Mouse (Mus musculus): ENCODE data around the gene Cwc15.
A peak's percentile ranks its signal among the peaks of the same experiment; 100 is the strongest.
"Not testable (repeated sequence)": the region's sequence is repeated elsewhere in the genome, so short reads cannot be mapped to it uniquely, and the experiment has no call there.

Gene Cwc15

DNA sequence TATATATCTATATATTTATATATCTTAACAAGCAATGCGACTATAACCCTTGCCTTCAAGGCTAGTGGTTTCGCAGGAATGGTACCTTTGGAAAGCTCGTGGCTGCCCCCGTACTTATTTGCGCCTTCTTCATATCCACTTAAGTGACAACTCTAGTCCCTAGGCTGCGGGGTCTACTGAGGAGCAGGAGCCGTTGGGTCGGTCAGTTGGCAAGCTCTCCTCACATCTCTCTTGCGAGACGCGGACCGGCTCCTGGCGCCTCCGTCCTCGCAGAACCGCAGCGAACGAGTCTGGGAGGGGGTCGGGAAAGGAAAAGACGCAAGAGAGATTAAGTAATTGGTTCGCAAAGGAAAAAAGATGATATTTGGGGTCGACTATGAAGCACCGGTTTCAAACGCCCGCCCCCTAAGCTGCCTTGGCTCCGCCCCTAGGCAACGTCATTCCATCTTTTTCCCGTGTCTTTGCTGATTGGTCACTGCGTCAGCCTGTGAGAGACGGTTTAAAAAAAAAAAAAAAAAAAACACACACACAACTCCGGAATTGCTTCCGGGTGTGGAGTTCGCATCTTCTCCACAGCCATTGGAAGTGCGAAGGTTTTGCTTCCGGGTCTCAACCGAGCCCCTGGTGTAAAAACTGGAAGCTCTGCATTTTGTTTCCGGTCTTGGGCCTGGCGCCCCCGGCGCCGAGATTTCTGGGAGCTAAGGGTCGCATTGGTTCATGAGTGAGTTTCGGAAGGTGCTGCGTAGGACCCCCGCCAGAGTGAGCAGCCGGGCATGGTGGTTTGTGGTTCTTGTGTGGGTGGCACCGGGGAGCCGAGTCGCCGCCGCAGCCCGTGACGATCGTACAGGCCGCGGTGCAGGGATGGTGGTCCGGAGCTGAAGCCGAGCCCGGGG is at the start of gene Cwc15, which contains the start of gene Kdm4d:
Gene Cwc15, plus strand, starts transcription at position 595 of the 893 bp plus-strand sequence.
Gene Kdm4d, minus strand, starts transcription at position 460 of the 893 bp plus-strand sequence.
- peak; percentile 99 for DNase-seq

DNA sequence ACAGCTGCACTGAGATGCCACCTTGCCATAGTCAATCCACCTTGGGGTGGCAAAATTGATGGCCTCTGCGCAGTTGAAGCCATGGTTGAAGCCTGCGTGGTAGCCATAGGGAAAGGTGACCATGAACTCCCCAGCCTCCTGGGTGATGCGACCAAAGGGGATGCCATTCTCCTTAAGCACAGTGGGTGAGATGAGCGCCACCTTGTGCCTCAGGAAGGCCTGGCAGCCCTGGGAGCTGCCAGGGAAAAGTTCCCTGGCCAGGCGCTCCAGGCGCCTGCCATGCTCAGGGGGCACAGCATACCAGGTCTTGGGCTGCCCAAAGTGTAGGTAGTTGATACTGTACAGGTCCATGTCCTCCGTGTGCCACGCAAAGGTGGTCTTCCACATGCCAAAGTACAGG is 49.3 kb upstream of the Cwc15 start:
- not testable (repeated sequence) for DNase-seq

DNA sequence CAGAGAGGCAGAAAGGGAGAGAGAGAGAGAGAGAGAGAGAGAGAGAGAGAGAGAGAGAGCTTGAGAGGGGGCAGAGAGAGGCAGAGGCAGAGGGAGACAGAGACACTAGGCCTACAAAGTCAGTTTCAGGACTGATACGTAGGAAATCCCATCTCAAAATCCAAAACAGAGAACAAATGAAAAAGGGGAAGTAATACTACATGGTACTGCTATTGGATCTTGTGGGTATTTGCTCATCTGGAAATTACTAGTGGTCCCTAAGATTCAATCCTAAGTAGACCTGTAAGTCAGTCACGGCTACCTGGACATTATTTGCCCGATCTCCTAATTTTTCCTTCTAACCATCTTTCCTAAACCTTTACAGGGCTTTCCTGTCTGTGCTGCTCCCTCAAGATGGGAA is 44.1 kb upstream of the Cwc15 start:
- DNase-seq: no peak

DNA sequence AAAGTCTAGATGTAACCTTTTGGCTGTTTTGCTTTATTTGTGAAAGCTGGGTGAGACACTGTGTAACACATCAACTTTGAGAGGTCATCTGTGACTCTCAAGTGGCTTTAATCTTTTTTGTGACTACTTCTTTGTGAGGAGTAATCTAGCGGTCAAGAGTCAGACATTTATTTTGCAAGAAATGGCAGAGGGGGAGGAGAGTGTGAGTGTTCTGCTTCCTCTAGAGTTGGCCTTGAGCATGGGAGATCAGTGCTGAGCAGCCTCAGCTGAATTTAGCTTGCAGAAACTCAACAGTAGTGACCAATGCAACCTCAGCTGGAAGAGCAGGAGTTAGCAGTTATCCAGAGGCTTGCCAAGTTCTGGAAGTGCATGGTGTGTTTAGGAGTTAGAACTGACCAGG is 37.9 kb upstream of the Cwc15 start:
- DNase-seq: not testable (repeated sequence)

DNA sequence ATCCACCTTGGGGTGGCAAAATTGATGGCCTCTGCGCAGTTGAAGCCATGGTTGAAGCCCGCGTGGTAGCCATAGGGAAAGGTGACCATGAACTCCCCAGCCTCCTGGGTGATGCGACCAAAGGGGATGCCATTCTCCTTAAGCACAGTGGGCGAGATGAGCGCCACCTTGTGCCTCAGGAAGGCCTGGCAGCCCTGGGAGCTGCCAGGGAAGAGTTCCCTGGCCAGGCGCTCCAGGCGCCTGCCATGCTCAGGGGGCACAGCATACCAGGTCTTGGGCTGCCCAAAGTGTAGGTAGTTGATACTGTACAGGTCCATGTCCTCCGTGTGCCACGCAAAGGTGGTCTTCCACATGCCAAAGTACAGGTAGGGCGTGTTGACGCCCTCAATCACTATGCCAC is 36.7 kb upstream of the Cwc15 start:
- DNase-seq: not testable (repeated sequence)

DNA sequence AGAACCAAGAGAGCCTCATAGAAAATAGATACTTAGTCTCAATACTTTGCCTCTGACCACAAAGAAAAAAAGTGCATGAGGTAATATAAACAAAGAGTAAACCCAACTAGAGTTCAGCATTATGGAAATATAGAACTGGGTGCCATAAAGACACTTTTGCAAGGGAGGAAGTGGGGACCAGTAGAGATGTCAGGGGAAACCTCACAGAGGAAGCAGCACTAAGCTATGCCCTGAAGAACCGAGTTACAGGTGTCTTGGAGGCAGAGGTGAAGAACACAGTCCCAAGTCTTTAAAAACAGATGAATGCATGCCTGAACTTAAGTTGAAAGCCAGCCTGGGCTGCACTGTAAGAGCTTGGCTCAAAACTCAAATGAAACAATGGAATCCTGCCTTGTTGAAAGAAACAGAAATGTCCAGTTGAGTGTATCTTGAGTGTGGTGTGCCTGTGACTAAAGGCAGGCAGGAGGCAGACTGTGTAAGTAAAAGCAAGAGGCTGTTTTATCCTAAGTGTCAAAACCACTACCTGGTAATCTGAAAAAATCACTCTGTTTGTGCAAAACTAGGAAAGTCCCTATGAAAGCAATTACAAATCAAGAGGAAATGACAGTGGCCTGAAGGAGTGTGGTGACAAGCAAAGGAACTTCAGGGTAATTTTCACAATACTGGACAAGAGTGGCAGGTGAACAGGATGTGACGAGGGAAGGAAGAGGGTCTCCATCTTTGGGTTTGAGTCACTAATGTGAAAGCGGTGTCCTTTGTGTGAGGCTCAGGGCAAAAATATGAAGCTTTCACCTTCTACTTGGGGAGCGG is 1.3 kb upstream of the Cwc15 start:
- no peak for DNase-seq

DNA sequence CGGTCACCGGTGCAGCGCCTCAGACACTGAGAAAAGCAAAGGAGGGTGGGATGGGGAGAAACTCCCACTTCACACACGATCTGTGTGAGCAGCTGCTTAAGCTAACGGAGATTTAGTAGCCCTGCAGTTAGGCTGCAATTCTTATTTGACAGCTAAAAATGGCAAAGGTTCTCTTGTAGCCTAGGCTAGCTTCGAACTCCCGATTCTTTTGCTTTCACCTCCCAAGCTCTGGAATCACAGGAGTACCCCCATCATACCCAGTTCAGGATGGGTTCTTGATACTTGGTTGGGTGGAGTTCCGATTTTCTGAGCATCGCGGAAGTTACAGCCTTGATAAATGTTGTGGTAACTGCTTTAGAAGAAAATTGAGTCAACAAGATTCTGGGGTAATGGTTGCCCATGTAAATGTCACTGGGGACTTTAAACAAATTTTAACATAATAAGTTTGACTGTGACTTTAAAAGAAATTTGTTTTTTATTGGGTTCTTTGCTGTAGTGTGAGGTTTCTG is 553 bp downstream of the Cwc15 start:
- DNase-seq: no peak

DNA sequence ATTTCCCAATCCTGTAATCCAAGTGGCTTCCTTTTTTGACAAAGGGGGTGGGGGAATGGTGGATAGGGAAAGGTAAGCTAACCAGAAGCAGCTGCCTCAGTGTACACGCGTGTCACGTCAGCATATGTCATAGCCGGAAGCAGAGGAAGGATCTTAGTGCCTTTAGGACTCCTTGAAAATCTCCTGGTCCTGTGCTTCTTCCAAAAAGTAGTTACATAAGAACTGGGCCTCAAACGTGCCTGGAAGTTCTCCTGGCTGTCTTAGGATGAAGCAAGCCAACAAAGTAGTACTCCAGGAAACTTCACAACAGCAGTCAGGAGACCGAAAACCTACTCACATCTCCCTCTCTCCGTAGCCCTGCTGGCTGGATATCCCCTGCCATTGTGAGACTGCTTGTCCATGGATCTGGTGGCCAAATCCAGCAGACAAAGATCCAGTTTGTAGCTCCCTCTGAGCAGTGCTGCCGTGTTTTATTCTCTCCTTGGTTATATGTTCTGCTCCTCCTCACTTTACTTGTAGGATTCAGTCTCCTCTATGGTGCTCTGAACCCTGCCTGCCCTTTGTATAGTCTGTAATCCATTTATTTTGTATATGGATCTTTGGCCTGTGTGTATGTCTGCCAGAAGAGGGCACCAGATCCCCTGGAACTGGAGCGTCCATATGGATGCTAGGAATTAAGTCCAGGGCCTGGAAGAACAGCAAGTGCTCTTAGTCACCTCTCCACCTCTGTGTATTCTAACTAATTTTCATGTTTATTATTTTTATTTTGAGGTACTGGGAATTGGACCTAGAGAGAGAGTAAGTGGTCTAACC is 12.4 kb downstream of the Cwc15 start:
- DNase-seq: peak; percentile 72

DNA sequence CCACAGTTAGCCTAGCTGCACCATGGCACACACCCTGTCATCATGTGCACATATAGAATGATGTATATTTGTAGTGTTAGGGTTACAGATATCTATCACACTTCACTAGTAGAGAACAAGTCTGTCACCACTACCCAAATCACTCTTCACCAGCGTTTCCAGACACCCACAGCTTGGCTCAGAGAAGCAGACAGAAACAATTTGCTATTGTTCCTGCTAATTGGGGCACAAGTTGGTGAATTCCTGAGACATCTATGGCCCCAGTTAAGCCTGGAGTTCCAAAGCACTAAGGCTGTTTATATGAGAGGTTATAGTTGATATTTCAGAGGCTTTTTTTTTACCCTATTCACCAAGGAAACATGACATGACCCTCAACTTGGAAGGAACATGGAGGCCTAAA is 16.9 kb downstream of the Cwc15 start:
- no peak for DNase-seq

DNA sequence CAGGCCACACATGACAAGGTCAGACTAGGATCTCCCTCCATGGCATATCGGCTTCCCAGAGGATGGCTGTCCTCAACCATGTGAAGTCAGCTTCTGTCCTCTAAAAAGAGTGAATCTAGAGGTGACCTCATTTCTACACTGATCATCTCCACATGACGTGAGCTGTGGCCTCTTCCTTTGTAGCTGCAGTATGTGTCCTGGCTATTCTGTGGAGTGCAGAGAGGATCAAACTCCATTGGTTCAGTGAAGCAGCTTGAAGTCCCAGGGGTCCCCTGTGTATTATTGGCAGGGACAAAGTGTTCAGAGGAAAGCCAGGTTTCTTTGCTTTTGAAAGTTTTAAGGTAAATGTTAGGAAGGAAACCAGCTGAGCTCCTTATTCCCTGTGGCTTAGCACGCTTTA is 17.7 kb downstream of the Cwc15 start:
- no peak for DNase-seq

DNA sequence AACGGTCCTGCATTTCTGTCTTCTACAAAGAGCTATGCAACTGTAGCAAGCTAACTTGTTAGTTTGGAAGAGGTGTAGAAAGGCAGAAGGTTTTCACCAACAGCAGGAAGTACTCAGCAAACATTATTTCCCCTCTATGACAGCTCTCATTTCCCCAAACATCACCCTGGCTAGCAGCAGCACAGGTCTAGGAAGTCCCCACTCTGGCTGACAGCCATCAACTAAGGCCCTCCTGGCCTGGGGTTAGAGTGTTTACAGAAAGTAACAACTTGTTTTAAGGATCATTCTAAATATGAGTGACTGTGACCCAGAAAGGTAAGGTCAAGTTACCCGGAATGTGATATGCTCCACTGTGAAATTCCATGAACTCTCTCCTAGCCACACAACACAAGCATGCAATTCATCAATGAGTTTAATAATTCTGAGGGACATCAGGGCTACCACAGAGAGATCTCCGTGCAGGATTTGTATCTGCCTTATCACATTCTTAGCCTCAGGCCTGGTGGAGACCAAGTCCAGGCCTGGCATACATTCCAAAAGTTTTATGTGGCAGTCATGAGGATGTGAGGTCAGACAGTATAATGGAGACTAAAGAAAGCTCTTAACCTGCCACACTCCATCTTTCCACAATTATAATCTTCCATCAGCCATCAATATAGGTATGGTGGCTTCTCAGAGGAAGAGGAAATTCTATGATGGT is 20.7 kb downstream of the Cwc15 start:
- DNase-seq: no peak

DNA sequence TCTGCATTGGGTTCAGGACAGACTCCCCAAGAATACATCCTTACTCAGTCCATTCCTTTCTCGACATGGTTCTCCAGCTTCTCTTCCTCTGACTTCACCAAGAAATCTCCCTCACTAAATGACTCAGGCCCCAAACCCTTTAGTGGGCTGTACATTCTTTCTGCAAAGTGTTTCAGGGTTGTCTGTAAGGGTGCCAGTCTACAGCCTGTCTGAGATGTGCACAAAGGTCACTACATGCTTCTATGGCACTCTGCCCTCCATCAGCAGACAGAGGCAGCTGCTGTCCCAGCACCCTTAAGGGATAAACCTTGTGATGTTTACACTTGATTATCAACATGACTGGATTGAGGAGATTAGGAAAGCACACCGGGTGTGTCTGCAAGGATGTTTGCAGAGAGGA is 21.3 kb downstream of the Cwc15 start:
- DNase-seq: no peak

DNA sequence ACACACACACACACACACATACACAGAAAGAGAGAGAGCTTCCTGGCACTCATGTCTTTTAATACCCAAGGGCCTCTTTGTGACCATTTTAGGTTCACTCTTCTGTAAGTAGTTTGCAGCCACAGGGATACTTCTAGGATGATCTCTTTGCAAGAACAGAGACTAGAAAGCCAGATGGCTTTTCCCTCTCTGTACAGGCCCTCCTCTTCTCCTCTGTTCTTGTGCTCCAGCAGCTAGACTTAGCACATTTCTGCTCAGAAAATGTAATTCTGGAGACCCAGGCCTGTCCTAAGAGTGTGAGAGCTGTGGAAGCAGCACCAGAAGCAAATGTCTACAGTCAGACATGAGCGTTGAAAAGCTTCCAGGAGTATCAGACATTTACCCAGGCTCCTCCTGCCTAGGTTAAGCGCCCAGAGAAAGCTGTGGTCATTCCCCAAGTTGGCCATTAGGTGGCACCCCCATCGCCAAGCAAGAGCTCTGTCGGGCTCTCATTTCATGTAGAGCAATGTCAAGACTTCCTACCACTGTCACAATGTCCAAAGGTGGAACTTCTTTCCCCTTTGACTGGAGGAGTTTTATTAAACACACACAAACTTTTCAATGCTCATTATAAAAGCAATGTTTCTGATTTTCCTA is 23.1 kb downstream of the Cwc15 start:
- DNase-seq: peak; percentile 82

DNA sequence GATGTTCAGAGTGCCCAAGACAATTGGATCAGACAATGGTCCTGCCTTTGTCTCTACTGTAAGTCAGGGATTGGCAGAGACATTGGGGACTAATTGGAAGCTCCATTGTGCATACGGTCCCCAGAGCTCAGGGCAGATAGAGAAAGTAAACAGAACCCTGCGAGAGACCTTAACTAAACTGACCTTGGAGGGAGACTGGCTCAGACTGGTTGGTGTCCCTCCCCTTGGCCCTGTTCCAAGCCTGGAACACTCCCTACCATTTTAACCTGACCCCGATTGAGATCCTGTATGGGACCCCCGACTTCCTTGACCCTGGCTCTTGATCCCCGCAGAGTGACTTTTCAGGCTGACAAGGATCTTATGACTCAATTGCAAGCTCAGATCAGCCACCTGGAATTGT is 29.6 kb downstream of the Cwc15 start:
- no peak for DNase-seq

DNA sequence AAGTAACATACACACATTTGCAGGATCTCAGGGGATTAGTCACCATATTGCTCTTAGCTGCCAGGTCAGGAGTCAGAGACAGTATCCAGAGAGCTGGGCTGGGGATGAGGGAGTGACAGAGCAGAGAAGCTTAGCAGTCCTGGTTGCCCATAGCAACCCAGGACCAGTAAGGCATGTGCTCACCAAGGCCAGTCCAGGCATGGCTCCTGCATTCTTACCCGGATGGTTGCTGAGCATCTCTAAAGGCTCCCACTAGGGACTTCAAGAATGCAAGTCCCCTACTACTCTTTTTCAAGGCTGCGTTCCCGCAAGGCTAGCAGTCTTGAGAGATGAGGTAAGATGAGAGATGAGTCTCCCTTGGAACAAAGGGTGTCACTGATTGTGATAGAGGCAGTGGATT is 31.9 kb downstream of the Cwc15 start:
- DNase-seq: peak; percentile 44

DNA sequence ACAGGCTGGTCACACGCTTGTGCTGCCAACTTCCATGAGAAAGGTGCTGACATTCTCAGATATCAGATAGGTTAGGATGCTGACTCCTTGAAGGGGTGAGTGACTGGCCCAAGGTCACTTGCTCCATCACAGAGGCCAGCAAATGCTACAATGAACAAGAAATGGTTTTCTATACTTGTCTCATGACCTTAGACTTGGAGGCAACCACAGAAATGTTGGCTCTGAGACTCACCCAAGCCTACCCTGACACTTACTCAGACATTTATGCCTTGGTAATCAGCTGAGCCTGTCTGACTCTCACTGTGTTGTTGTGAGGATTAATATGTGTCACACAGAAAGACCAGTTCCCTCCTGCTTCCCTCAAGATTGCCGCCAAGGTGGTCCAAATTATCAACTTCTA is 33.2 kb downstream of the Cwc15 start:
- no peak for DNase-seq

DNA sequence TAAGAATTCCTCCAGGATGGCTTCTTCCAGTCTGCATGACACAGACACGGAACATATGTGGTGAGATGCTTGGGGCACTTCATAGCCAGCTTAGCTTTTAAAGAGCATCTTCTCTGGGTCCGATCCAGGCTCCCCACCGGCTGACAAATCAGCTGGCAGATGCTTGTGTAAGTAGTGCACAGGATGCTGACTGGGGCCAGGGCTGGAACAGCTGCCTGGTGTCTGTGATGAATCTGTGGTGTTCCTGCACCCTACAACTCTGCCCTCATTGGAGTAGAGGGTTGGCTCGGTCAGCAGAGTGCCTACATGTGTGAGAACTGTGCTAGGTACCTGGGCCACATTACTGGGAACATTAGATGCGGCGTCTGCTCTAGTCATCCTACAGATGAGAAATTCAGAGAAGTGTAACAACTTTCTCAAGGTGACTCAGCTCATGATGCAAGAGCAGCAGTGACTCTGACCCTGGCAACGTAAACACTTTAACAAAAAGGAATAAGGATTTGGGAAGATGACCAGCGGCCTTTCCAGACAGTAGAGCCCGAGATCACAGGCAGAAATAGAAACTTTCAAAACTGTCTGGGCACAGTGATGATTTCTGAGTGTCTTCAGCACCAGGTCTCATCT is 34.5 kb downstream of the Cwc15 start:
- DNase-seq: no peak

DNA sequence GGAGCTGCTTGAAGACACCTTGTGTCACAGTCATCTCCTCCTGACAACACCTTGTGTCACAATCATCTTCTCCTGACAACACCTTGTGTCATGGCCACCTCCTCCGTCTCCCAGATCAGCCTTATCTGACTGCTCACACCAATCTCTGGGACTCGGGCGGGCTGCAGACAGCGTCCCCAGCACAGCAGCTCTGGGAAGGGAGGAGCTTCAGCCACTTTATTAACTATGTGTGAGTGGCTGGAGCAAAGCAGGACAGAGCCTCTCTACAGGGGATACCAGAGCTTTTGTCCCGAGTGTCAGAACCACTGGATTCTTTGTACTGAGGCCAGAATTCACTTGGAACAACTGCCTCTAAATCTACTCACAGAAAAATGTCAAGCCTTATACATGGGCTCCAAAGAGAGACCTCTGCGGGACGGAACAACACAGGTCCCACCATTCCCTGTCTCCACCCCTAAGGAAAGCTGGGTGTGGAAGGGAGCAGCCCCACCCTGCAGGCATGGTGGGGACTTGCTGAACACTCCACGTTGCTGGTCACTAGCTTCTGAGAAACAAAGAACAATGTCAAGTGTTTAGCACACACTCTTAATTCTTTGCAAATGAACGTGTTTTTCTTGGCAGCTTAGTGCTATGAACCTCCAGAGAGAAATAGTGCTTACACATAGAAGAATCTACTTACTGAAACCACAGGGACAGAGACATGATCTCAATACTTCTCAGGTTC is 43.8 kb downstream of the Cwc15 start:
- no peak for DNase-seq

DNA sequence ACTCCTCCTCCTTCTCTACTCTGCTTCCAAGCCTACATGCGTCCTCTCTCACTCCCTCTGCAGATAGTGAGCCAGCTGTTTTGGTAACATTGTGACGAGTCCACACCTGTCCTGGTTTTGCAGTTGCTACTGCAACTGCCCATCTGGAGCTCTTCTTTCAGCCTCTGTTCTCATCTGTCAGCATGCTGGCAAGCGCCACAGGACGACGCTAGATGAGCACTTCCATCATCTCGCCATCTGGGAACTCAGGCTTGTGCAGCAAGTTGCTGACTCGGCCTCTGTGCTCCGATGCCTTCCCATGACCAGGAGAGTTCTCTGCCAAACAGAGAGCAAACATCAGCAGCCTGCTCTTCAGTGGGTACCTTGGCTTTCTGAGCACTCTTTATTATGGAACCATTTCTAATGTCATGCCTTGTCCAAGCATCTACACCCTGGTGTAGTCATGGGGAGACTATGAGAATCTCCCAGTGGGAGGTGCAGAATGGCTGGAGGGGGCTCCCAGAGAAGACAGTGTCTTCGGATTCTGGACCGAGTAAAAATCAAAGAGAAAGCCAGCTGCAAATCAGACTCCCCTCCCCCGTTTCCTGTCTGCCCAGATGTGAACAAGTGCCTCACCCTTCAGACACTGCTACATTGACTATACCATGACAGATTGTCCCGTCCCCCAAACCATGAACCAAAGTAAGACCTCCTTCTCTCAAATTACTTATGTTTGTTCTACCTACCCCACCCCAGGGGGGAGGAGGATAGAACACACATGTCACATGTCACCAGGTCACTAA is 47.4 kb downstream of the Cwc15 start:
- DNase-seq: peak; percentile 14

DNA sequence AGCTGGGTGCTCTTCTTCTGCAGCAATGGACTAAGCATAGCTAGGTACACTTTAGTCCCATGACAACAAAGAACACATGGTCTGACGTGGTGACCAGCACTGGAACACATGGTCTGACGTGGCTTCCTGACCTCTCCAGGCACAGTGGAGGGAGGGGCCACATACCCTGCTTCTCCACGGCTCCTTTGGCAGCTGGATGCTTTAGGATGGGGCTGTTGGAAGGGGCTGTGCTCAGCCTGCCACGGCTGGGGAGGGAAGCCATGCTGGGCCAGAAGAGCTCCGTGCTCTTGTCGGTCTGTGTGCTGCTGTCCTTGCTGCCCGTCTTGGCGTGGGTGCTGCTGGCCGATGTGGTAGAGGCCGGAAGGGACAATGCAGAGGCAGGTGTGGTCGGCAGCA is 47.9 kb downstream of the Cwc15 start:
- peak; percentile 10 for DNase-seq

All from embryo, embryonic 11 days (tissue).